Mouse (Mus musculus): ENCODE data around the gene Ankrd26.

- TF ChIP-seq CTCF (IDR thresholded peaks at IDR 0.05; ENCODE audit: extremely low read depth, insufficient read depth, low read length) (no peak), POLR2A (IDR thresholded peaks at IDR 0.05; ENCODE audit: extremely low read depth, insufficient read depth, low read length) (no peak)
Observed at GRCm38 (mm10) chr6:118477875-118478785, 83.9 kb downstream of the Ankrd26 start.

Measured in cortical plate, adult 2 months (tissue).